Mouse (Mus musculus) megakaryocyte-erythroid progenitor cell, adult 5 weeks (primary cell): ENCODE data around the gene Cggbp1. TPM values are rescaled to one million over a fixed set of nuclear protein-coding genes. Genes with fewer than 3 reads are reported as not detected.

Experiments
- polyA plus RNA-seq: library from polyadenylated mRNA; stranded (reverse); fragments of >175 nt; gene quantifications from 2 replicates; pipeline ENCODE4 v1.2.3, GENCODE M21; 2012

Cggbp1 gene
- 45.5 and 52.9 TPM in 2 replicates for polyA plus RNA-seq

GRCm38 (mm10) chr16:64851563-64852362, at the start of gene Cggbp1, which contains the start of gene Zfp654:
Gene Cggbp1 (plus strand): TSS chr16:64851996.
Gene Zfp654 (minus strand): TSS chr16:64851652.

Other genes with a start within 250 kb of the Cggbp1 start
- gene Csnka2ip, start 249.6 kb upstream of the Cggbp1 start, polyA plus RNA-seq, result not detected in 2 replicates
- 6.8 and 6.9 TPM in 2 replicates for gene 4930453N24Rik, start 80.8 kb upstream of the Cggbp1 start, polyA plus RNA-seq
- gene Zfp654, start 344 bp upstream of the Cggbp1 start, polyA plus RNA-seq, result 0.83 and 1.9 TPM in 2 replicates